Mouse (Mus musculus) layer of hippocampus, adult 18-20 months (tissue): ENCODE data around the gene Prm1. TPM values are rescaled to one million over a fixed set of nuclear protein-coding genes. Genes with fewer than 3 reads are reported as not detected.
"Not testable (repeated sequence)": the region's sequence is repeated elsewhere in the genome, so short reads cannot be mapped to it uniquely, and the experiment has no call there.

Source experiments
- DNase-seq, 2 experiments: peaks; one replicate each; pipeline ENCODE4 v3.0.0; 2022; ENCODE audit warnings: low spot score in 2 of 2
- long read RNA-seq: library from polyadenylated mRNA; stranded (forward); transcript quantifications from one replicate; pipeline ENCODE4 v2.0.0, GENCODE M21; 2021
- total RNA-seq, 2 experiments: library from RNA; stranded (reverse); gene quantifications; 2 replicates each; pipeline ENCODE4 v1.2.3; 2021

The Prm1 gene
- not detected for total RNA-seq
- long read RNA-seq: 0 reads

GRCm38 (mm10) chr16:10805789-10806527 lies at the start of gene Prm1:
Gene Prm1, minus strand, starts transcription at chr16:10805839.
- no peak for DNase-seq

- not testable (repeated sequence) for DNase-seq
These were observed 46.6 kb upstream of the Prm1 start for GRCm38 (mm10) chr16:10852216-10852615.

- DNase-seq: no peak
These were observed 45.3 kb upstream of the Prm1 start for GRCm38 (mm10) chr16:10850905-10851304.

- DNase-seq: peak; percentile 20 to 45
These were observed 44.6 kb upstream of the Prm1 start for GRCm38 (mm10) chr16:10849965-10850861.

GRCm38 (mm10) chr16:10846503-10846902 lies 40.9 kb upstream of the Prm1 start:
- DNase-seq: peak in 1 of 2 experiments; percentile 69

- no peak for DNase-seq
These were observed 40.3 kb upstream of the Prm1 start for GRCm38 (mm10) chr16:10845952-10846351.

- no peak for DNase-seq
These were observed 38.7 kb upstream of the Prm1 start for GRCm38 (mm10) chr16:10844319-10844670.

GRCm38 (mm10) chr16:10843486-10844318 lies 38.1 kb upstream of the Prm1 start:
- DNase-seq: peak in 1 of 2 experiments; percentile 13

- no peak for DNase-seq
These were observed 36.7 kb upstream of the Prm1 start for GRCm38 (mm10) chr16:10842282-10842855.

- DNase-seq: no peak
These were observed 34.4 kb upstream of the Prm1 start for GRCm38 (mm10) chr16:10840018-10840417.

- DNase-seq: no peak
These were observed 33.0 kb upstream of the Prm1 start for GRCm38 (mm10) chr16:10838487-10839245.

GRCm38 (mm10) chr16:10837903-10838302 lies 32.3 kb upstream of the Prm1 start:
- DNase-seq: no peak

- DNase-seq: no peak
These were observed 31.6 kb upstream of the Prm1 start for GRCm38 (mm10) chr16:10837250-10837649.

GRCm38 (mm10) chr16:10836388-10836787 lies 30.7 kb upstream of the Prm1 start:
- DNase-seq: no peak

GRCm38 (mm10) chr16:10834911-10835587 lies 29.4 kb upstream of the Prm1 start, which contains the start of gene Rmi2:
Gene Rmi2, plus strand, starts transcription at chr16:10835059.
- DNase-seq: peak; percentile 71 to 82

- DNase-seq: no peak
These were observed 28.9 kb upstream of the Prm1 start for GRCm38 (mm10) chr16:10834542-10834910.

- DNase-seq: no peak
These were observed 22.8 kb upstream of the Prm1 start for GRCm38 (mm10) chr16:10828461-10828805.

- no peak for DNase-seq
These were observed 22.3 kb upstream of the Prm1 start for GRCm38 (mm10) chr16:10827766-10828460.

- no peak for DNase-seq
These were observed 21.6 kb upstream of the Prm1 start for GRCm38 (mm10) chr16:10827269-10827668.
